ENCODE assay signal across 13 mouse cellular contexts in genomic region chr7:16101726-16102475, GRCm38 (mm10). TPM values are rescaled to one million over a fixed set of nuclear protein-coding genes. Genes with fewer than 3 reads are reported as not detected.
DNase-seq lines count a peak whose midpoint lies in the region; ATAC-seq lines count a peak whose summit lies in the region.
"Had no signal": no experiment of that assay in that cellular context is flagged by ENCODE, and none has a peak within 500 bp of the region (broad histone marks: within the 10 kb centered on the region; RNA-seq: fewer than 3 reads in every experiment).

No protein-coding gene starts in this region.

- H3K36me3 ChIP-seq in hindbrain, embryonic 13.5 days: peaks cover 26% of the 10 kb centered on the region
- no peaks in the 10 kb centered on the region for H3K36me3 ChIP-seq in hindbrain, embryonic 11.5 days (ENCODE audit: control insufficient read depth, insufficient read depth, low read length)
- H3K36me3 ChIP-seq in megakaryocyte, embryonic 14.5 days (replicated peaks; ENCODE audit: low read length): peaks cover 65% of the 10 kb centered on the region

- H3K27me3 ChIP-seq in hindbrain, embryonic 13.5 days: no peaks in the 10 kb centered on the region
- H3K27me3 ChIP-seq in hindbrain, embryonic 11.5 days (ENCODE audit: control insufficient read depth, insufficient read depth, low read length): no peaks in the 10 kb centered on the region
- no peaks in the 10 kb centered on the region for H3K27me3 ChIP-seq in megakaryocyte, embryonic 14.5 days (replicated peaks)

- no peak for ATAC-seq in hindbrain, embryonic 13.5 days (ENCODE audit: low FRiP score)
- ATAC-seq in hindbrain, embryonic 11.5 days (ENCODE audit: low FRiP score): no peak
- no peak for ATAC-seq in megakaryocyte, adult 5-6 weeks (ENCODE audit: poor library complexity, severe bottlenecking)

- no peaks in the 10 kb centered on the region for H3K9me3 ChIP-seq in hindbrain, embryonic 13.5 days
- H3K9me3 ChIP-seq in hindbrain, embryonic 11.5 days (ENCODE audit: control insufficient read depth, low read length): no peaks in the 10 kb centered on the region
- H3K9me3 ChIP-seq in megakaryocyte, embryonic 14.5 days: no peaks in the 10 kb centered on the region

- H3K9ac ChIP-seq in hindbrain, embryonic 13.5 days: 0 out of 2 replicates have a peak overlapping the region, but pooled peaks have one; percentile 40
- H3K9ac ChIP-seq in hindbrain, embryonic 11.5 days (ENCODE audit: low read depth, low read length): no peak overlapping the region

- 73% methylated on average over 15 of the region's 15 CpGs for WGBS in hindbrain, embryonic 13.5 days
- WGBS in hindbrain, embryonic 11.5 days: 78% methylated on average over 15 of the region's 15 CpGs

- no peak overlapping the region for H3K27ac ChIP-seq in hindbrain, embryonic 13.5 days
- H3K27ac ChIP-seq in hindbrain, embryonic 11.5 days (ENCODE audit: low read depth, low read length): no peak overlapping the region

- H3K4me3 ChIP-seq in hindbrain, embryonic 13.5 days: no peak overlapping the region
- H3K4me3 ChIP-seq in hindbrain, embryonic 11.5 days (ENCODE audit: low read depth, low read length): no peak overlapping the region
- H3K4me3 ChIP-seq in megakaryocyte, embryonic 14.5 days (replicated peaks): peak overlapping the region; percentile 28

- peaks cover 73% of the 10 kb centered on the region for H3K4me1 ChIP-seq in hindbrain, embryonic 13.5 days (replicated peaks)
- peaks cover 7% of the 10 kb centered on the region for H3K4me1 ChIP-seq in hindbrain, embryonic 11.5 days (replicated peaks; ENCODE audit: control insufficient read depth, insufficient read depth, low read length)
- peaks cover 79% of the 10 kb centered on the region for H3K4me1 ChIP-seq in megakaryocyte, embryonic 14.5 days

- no peak overlapping the region for H3K4me2 ChIP-seq in hindbrain, embryonic 13.5 days
- H3K4me2 ChIP-seq in hindbrain, embryonic 11.5 days (replicated peaks; ENCODE audit: low read depth, low read length): no peak overlapping the region

- DNase-seq in cerebellum, adult 9-11 months: peak; percentile 56
- no peak for DNase-seq in cerebellum, postnatal 4 days (ENCODE audit: low spot score in 2 of 2)
- no peak for DNase-seq in hindbrain, embryonic 11.5 days (ENCODE audit: low spot score)
- peak; percentile 37 for DNase-seq in lung, postnatal 36 days
- no peak for DNase-seq in ovary, postnatal 14 days (ENCODE audit: low spot score)
- DNase-seq: B cell, adult 2 months; kidney, postnatal 10 days; right cerebral cortex, postnatal 4 days; thymus, postnatal 25 days had no signal

RNA-seq across cellular contexts. Expression of gene Napa, which starts 3.6 kb away (rescaled TPM):
- polyA plus RNA-seq in hindbrain, embryonic 13.5 days (2015; fragmentation: Nextera tagmentation; extraction: Ambion mirVana): 212 and 237 TPM in 2 replicates
- polyA plus RNA-seq in hindbrain, embryonic 11.5 days (2014; fragmentation: Nextera tagmentation; extraction: Ambion mirVana): 176 and 177 TPM in 2 replicates
- polyA plus RNA-seq in megakaryocyte, embryonic 14.5 days (2012; ENCODE audit: insufficient read depth, low replicate concordance): 161 and 318 TPM in 2 replicates
- total RNA-seq in megakaryocyte, adult 5-6 weeks (2015): 62.0 and 65.7 TPM in 2 replicates
- 39.8 and 39.9 TPM in 2 replicates for total RNA-seq in megakaryocyte, adult 5-6 weeks (2017)

RNA-seq across cellular contexts. Expression of gene Kptn, which starts 17.8 kb away (rescaled TPM):
- 37.3 and 42.2 TPM in 2 replicates for polyA plus RNA-seq in hindbrain, embryonic 13.5 days (2015; fragmentation: Nextera tagmentation; extraction: Ambion mirVana)
- 21.7 and 23.1 TPM in 2 replicates for polyA plus RNA-seq in hindbrain, embryonic 11.5 days (2014; fragmentation: Nextera tagmentation; extraction: Ambion mirVana)
- 5.7 and 14.1 TPM in 2 replicates for polyA plus RNA-seq in megakaryocyte, embryonic 14.5 days (2012; ENCODE audit: insufficient read depth, low replicate concordance)
- total RNA-seq in megakaryocyte, adult 5-6 weeks (2015): 8.9 and 9.9 TPM in 2 replicates
- 9.7 and 18.9 TPM in 2 replicates for total RNA-seq in megakaryocyte, adult 5-6 weeks (2017)

RNA-seq across cellular contexts. Expression of gene Slc8a2, which starts 27.7 kb away (rescaled TPM):
- 0.96 and 1.1 TPM in 2 replicates for polyA plus RNA-seq in hindbrain, embryonic 13.5 days (2015; fragmentation: Nextera tagmentation; extraction: Ambion mirVana)
- 0.84 and 1.0 TPM in 2 replicates for polyA plus RNA-seq in hindbrain, embryonic 11.5 days (2014; fragmentation: Nextera tagmentation; extraction: Ambion mirVana)
- polyA plus RNA-seq in megakaryocyte, embryonic 14.5 days (2012; ENCODE audit: insufficient read depth, low replicate concordance): not detected in 2 replicates
- total RNA-seq in megakaryocyte, adult 5-6 weeks (2015): not detected in 2 replicates
- total RNA-seq in megakaryocyte, adult 5-6 weeks (2017): not detected in 2 replicates

RNA-seq across cellular contexts. Expression of gene Zfp541, which starts 40.3 kb away (rescaled TPM):
- 0.09 TPM in 2 replicates for polyA plus RNA-seq in hindbrain, embryonic 13.5 days (2015; fragmentation: Nextera tagmentation; extraction: Ambion mirVana)
- polyA plus RNA-seq in hindbrain, embryonic 11.5 days (2014; fragmentation: Nextera tagmentation; extraction: Ambion mirVana): not detected in 2 replicates
- 0.15 TPM in 1 of 2 replicates, not detected in the other for polyA plus RNA-seq in megakaryocyte, embryonic 14.5 days (2012; ENCODE audit: insufficient read depth, low replicate concordance)
- 0.16 and 0.27 TPM in 2 replicates for total RNA-seq in megakaryocyte, adult 5-6 weeks (2015)
- total RNA-seq in megakaryocyte, adult 5-6 weeks (2017): 0.53 TPM in 1 of 2 replicates, not detected in the other
- polyA plus RNA-seq: limb, embryonic 11.5 days had no signal

RNA-seq across cellular contexts. Expression of gene Bicra, which starts 54.2 kb away (rescaled TPM):
- polyA plus RNA-seq in hindbrain, embryonic 13.5 days (2015; fragmentation: Nextera tagmentation; extraction: Ambion mirVana): 8.2 and 8.4 TPM in 2 replicates
- 6.6 and 9.2 TPM in 2 replicates for polyA plus RNA-seq in hindbrain, embryonic 11.5 days (2014; fragmentation: Nextera tagmentation; extraction: Ambion mirVana)
- polyA plus RNA-seq in megakaryocyte, embryonic 14.5 days (2012; ENCODE audit: insufficient read depth, low replicate concordance): 30.6 and 132 TPM in 2 replicates
- 19.5 and 28.6 TPM in 2 replicates for total RNA-seq in megakaryocyte, adult 5-6 weeks (2015)
- 1.9 and 2.8 TPM in 2 replicates for total RNA-seq in megakaryocyte, adult 5-6 weeks (2017)

Comparison
In these comparisons a context has a peak if more than half of its experiments do, and no peak if none do; other contexts are left out.
1. DNase-seq: peak in cerebellum, adult 9-11 months (single experiment) and lung, postnatal 36 days (single experiment); none in cerebellum, postnatal 4 days (0 of 2), hindbrain, embryonic 11.5 days (single experiment) and ovary, postnatal 14 days (single experiment).